Mouse (Mus musculus) midbrain, embryonic 15.5 days (tissue): ENCODE measurements at regions not wholly inside any gene's neighbourhood (a gene's known extent, or its start where the extent isn't known, plus 50 kb on each side); places are given as distances from the start of the nearest gene placed in this dataset.
A peak's percentile ranks its signal among the peaks of the same experiment; 100 is the strongest.

Source experiments
- ATAC-seq: fragments of 200-750 bp; cut with Nextera tagmentation; replicated peaks from 2 replicates; pipeline ENCODE4 v1.8.0; 2017; ENCODE audit warnings: moderate TSS enrichment
- H3K27ac ChIP-seq: fragments of 300-500 bp; sonication (generic); 2 replicates; pipeline ENCODE4 v1.5.1; 2015; ENCODE audit warnings: mild to moderate bottlenecking, inconsistent platforms
- H3K27me3 ChIP-seq: fragments of 300-500 bp; sonication (generic); replicated peaks from 2 replicates; pipeline ENCODE4 v1.6.1; 2015; ENCODE audit warnings: inconsistent platforms
- H3K36me3 ChIP-seq: fragments of 300-500 bp; sonication (generic); replicated peaks from 2 replicates; pipeline ENCODE4 v1.6.1; 2015; ENCODE audit warnings: inconsistent platforms
- H3K4me1 ChIP-seq: fragments of 300-500 bp; sonication (generic); 2 replicates; pipeline ENCODE4 v1.6.1; 2015; ENCODE audit warnings: inconsistent platforms
- H3K4me2 ChIP-seq: fragments of 300-500 bp; sonication (generic); 2 replicates; pipeline ENCODE4 v1.6.1; 2015; ENCODE audit warnings: inconsistent platforms, mild to moderate bottlenecking, moderate library complexity
- H3K4me3 ChIP-seq: fragments of 300-500 bp; sonication (generic); 2 replicates; pipeline ENCODE4 v1.5.1; 2015; ENCODE audit warnings: mild to moderate bottlenecking, inconsistent platforms
- H3K9ac ChIP-seq: fragments of 300-500 bp; sonication (generic); 2 replicates; pipeline ENCODE4 v1.6.1; 2015; ENCODE audit warnings: mild to moderate bottlenecking, inconsistent platforms
- H3K9me3 ChIP-seq: fragments of 300-500 bp; sonication (generic); 2 replicates; pipeline ENCODE4 v1.6.1; 2016; ENCODE audit warnings: inconsistent platforms
- WGBS: fragments of 180-500 bp; shearing (Covaris S2); methylation state at CpG from one replicate; pipeline ENCODE4 v1.1.7; 2015; ENCODE audit warnings: mixed read lengths; 5-methylcytosine and 5-hydroxymethylcytosine counted together

DNA sequence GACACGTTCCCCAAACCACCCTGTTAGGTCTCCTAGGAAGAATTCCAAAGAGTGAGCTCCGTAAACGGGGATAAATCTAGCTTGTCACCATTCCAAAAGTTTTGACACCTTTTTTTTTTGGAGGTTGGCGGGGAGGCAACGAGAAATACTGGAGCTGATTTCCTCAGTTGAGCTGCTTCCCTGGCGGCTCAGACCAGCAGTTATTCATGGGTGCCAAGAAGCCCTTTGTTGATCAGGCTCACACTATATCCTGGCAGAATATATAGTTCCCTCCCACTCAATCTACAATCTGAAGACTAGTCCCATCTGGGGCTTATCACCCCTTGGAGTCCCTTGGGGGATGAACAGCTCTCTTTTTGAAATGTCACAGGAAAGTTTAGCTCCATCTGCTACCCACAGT lies 77.5 kb upstream of the Tiam2 start:
- Histone ChIP-seq H3K27ac (peak overlapping the region; percentile 35; the same call in 1 of the 2 replicates), H3K4me3 (no peak overlapping the region), H3K9ac (no peak overlapping the region), H3K9me3 (no peaks in the 10 kb centered on the region), H3K4me2 (no peak overlapping the region), H3K36me3 (no peaks in the 10 kb centered on the region), H3K27me3 (no peaks in the 10 kb centered on the region), H3K4me1 (peaks cover 47% of the 10 kb centered on the region)
- no peak for ATAC-seq
- 66% methylated on average over 6 of the region's 6 CpGs for WGBS

DNA sequence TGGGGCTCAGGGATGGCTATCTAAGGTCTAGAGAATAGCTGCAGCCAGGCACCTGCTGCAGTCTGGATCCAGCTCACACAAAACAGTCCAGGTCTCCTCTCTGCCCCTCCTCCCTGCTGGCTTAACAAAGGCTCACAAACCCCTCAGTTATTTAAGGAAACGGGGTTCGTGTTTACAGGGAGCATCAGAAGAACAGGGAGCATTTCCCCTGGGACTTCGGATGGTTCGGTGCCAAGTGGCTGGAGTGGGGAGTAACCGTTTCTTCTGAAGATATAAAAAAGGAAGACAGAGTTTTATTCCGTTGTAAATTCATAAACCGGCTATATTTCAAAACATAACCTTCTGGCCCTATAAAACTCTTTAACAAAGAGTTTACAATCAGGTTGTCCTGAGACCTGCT lies 77.1 kb upstream of the Tiam2 start:
- WGBS = 63% methylated on average over 7 of the region's 7 CpGs

DNA sequence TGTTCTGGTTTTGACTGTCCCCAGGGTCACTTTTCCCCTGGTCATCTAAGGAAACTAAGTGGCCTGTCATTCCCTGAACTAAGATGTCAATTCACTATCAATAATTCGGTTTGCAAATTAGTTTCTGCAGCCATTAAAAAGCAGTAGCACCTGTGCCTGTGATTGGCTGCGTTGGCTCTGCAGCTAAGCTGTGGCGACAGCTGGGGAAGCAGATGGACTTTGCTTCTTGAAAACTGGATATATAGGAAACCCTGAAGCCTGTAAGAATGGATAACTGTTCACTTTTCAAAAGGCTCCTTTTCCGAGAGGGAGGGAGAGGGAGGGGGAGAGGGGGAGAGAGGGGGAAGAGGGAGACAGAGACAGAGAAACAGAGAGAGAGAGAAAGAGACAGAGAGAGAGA lies 75.2 kb upstream of the Tiam2 start:
- 49% methylated on average over 4 of the region's 4 CpGs for WGBS
- no peak overlapping the region for H3K27ac ChIP-seq
- no peak overlapping the region for H3K4me3 ChIP-seq
- peaks cover 29% of the 10 kb centered on the region for H3K4me1 ChIP-seq
- no peak overlapping the region for H3K9ac ChIP-seq
- ATAC-seq = no peak
- H3K9me3 ChIP-seq = no peaks in the 10 kb centered on the region
- no peaks in the 10 kb centered on the region for H3K27me3 ChIP-seq
- H3K36me3 ChIP-seq = no peaks in the 10 kb centered on the region
- no peak overlapping the region for H3K4me2 ChIP-seq

More for the DNA sequence above, 77.1 kb upstream of the Tiam2 start:
- 0 out of 2 replicates have a peak overlapping the region, but pooled peaks have one; percentile 35 for H3K27ac ChIP-seq
- H3K9me3 ChIP-seq = no peaks in the 10 kb centered on the region
- H3K36me3 ChIP-seq = no peaks in the 10 kb centered on the region
- no peak for ATAC-seq
- H3K27me3 ChIP-seq = no peaks in the 10 kb centered on the region
- no peak overlapping the region for H3K4me3 ChIP-seq
- H3K4me1 ChIP-seq = peaks cover 46% of the 10 kb centered on the region
- H3K4me2 ChIP-seq = no peak overlapping the region
- no peak overlapping the region for H3K9ac ChIP-seq

DNA sequence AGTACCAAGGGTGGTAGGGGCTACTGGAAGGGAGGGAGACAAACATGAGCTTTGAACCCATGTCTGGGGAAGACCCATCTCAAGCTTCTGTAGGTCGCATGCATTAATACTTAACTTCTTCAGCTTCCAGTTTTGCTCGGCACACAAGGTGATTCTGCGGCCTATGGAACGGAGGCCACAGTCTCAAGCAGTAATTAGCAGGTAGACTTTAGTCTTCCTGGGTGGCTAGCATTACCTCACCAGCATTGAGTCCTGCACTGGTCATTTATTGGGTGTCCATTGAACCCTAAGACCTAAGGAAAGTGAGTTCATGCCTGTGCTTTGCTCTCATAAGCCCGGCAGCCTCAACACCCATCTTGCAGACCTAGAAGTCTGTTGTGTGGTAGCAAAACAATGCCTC lies 74.4 kb upstream of the Tiam2 start:
- Histone ChIP-seq H3K4me1 (peaks cover 21% of the 10 kb centered on the region), H3K4me3 (no peak overlapping the region), H3K27me3 (no peaks in the 10 kb centered on the region), H3K36me3 (no peaks in the 10 kb centered on the region), H3K4me2 (no peak overlapping the region), H3K27ac (no peak overlapping the region), H3K9me3 (no peaks in the 10 kb centered on the region), H3K9ac (no peak overlapping the region)
- ATAC-seq = no peak
- WGBS = 92% methylated on average over 5 of the region's 5 CpGs

DNA sequence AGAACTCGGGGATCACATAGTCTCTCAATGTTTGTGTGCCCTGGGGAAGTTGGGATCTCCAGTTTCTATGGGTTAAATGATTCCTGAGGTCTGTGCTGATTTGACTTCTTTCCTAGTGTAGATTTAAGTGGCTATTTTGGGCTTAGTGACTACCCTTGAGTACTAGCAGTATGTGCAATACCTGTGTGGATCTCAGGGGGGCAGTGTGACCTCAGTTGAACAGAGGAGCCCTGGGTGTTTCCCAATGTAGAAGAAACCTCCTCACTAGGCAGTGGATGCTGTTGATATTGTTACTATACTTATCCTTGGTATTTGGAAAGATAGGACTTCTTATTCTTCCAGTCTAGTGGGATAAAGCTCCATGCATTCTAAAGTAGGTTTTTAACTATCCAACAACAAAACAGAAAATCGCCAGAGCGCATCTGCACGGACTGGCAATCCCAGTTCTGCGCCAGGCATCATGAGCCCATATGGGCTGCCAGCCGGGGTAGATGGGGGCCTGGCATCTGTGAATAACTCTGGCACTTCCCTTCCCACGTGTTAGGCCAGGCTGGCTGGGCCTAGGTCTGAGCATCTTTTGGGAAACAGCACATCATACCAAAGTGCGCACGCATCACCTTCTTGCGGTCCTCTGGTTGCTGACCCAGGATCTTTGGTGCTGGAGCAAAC lies 72.7 kb upstream of the Tiam2 start:
- H3K27me3 ChIP-seq = no peaks in the 10 kb centered on the region
- H3K9ac ChIP-seq = no peak overlapping the region
- no peak overlapping the region for H3K27ac ChIP-seq
- no peak overlapping the region for H3K4me3 ChIP-seq
- WGBS = 86% methylated on average over 10 of the region's 10 CpGs
- no peak for ATAC-seq
- H3K36me3 ChIP-seq = no peaks in the 10 kb centered on the region
- H3K4me2 ChIP-seq = no peak overlapping the region
- no peaks in the 10 kb centered on the region for H3K9me3 ChIP-seq
- peaks cover 14% of the 10 kb centered on the region for H3K4me1 ChIP-seq

DNA sequence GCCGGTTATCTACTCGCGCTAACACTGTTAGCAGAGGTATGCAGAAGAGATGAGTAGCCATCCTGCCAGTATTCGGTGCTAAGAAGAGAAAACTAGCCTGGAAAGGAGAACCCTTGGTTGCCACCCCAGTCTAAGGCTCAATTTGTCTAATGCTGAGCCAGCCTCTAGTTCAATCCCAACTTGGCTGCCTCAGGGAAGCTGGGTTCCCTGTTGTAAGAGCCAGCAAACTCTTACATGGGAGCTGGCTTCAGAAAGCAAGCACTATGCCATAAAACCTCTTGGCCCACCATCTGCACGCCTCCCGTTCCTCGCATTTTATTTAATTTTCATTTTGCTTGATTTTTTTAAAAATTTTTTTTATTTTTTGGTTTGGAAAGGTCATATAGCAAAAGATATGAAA lies 69.6 kb upstream of the Tiam2 start:
- Histone ChIP-seq H3K4me1 (peaks cover 3% of the 10 kb centered on the region; the same call in 1 of the 2 replicates), H3K36me3 (no peaks in the 10 kb centered on the region), H3K9me3 (no peaks in the 10 kb centered on the region), H3K4me2 (no peak overlapping the region), H3K27ac (no peak overlapping the region), H3K9ac (no peak overlapping the region), H3K4me3 (no peak overlapping the region), H3K27me3 (no peaks in the 10 kb centered on the region)
- ATAC-seq = no peak
- 95% methylated on average over 7 of the region's 7 CpGs for WGBS

DNA sequence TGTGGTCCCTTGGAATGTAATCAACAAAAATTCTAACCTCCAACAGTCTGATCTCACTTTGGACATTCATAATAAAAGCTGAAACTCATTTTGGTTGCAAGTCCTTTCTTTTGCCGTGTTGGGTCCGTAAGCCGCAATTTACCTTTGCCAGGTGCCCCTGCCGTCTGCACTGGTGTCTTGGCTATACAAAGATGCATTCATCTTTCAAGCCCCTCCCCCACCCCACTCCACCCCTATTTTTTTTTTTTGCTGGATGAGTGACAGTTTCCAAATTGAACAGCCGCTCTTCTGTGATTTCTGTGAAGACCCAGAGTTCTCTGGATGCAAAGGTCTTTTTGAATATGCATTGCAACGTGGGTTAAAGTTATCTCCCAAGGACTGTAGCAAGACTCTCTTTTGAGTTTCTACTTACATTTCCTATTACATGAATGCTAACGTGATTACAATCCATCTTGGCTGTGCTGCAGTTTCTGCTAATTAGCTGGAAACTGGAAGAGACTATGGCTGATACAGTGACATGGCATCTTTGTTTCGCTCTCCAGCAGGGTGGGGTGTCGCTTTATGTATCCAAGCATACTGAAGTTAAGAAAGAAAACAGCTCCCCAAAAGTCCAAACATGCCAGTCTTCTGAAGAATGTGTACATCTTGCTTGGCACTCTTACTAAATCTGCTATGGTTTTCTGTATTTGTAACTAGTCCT lies 67.4 kb upstream of the Tiam2 start:
- Histone ChIP-seq H3K27me3 (no peaks in the 10 kb centered on the region), H3K9me3 (no peaks in the 10 kb centered on the region), H3K9ac (no peak overlapping the region), H3K4me3 (no peak overlapping the region), H3K36me3 (no peaks in the 10 kb centered on the region), H3K4me1 (peaks cover 3% of the 10 kb centered on the region; the same call in 1 of the 2 replicates), H3K27ac (no peak overlapping the region), H3K4me2 (no peak overlapping the region)
- WGBS = 69% methylated on average over 9 of the region's 9 CpGs
- ATAC-seq = no peak

DNA sequence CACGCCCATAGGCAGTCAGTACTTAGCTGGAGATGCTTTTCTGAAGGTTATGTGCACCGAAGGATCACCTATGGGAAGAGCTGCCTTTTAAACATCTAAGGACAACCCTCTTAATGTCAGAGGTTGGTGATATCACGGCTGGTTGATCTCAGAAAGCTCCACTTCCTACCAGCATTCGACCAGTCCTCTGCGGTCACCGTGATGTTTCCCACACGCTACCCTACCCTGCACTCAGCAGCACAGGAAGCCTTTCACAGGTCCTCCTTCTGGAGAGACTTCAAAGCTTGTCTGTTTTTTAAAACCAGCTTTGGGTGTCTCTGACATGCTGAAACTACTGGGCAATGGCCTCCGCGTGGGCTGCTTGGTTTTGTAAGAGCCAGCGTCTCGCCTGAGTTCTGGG lies 65.6 kb upstream of the Tiam2 start:
- Histone ChIP-seq H3K9me3 (no peaks in the 10 kb centered on the region), H3K4me3 (no peak overlapping the region), H3K36me3 (no peaks in the 10 kb centered on the region), H3K4me2 (no peak overlapping the region), H3K4me1 (peaks cover 3% of the 10 kb centered on the region; the same call in 1 of the 2 replicates), H3K27me3 (no peaks in the 10 kb centered on the region), H3K27ac (no peak overlapping the region), H3K9ac (no peak overlapping the region)
- WGBS = 88% methylated on average over 11 of the region's 11 CpGs
- no peak for ATAC-seq

DNA sequence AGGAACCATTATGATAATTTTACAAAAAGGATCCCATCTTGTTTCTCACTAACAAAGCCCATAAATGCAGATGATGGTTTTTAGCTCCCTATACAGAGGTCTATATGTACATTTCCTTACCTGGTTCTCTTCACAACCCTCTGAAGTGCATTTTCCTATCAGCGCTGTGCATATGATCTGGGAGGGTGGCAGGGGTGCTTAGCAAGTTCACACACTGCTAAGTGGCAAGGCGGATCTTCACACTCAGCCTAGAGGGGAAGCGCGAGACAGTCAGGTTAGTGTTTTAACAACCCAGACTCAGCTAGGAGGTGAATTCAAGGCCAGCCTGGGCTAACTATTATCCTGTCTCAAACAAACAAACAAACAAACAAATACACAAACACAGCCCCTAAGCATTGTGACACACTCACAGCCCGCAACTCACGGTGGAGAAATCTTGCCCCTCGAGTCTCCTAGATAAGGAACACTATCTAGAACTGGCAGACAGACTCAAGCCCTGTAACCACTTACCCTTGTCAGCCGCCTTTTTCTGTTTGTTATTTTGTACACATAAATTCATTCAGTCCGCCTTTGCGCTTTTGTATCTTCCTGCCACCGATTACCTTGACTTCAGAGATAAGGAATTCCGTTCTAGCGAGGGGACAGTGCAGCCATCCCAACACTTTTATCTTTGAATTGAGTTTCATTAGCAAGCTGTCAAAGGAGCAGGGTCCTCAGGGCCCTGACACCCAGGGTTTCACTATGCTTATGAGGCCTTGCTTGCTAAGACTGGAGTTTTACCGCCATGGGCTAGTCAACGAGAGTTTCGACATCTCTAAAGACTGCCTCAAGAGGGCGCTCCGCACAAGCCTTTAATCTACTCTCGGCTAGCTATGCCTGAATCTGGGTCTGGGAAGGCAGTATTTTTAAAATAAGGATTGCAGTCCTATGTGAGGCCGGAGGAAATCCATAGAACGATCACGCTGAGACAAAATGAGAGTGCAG lies 53.0 kb upstream of the Tiam2 start:
- ATAC-seq = peak; percentile 75
- no peak overlapping the region for H3K27ac ChIP-seq
- H3K4me1 ChIP-seq = peaks cover 14% of the 10 kb centered on the region
- H3K9ac ChIP-seq = no peak overlapping the region
- H3K36me3 ChIP-seq = no peaks in the 10 kb centered on the region
- 42% methylated on average over 22 of the region's 22 CpGs for WGBS
- no peak overlapping the region for H3K4me2 ChIP-seq
- no peak overlapping the region for H3K4me3 ChIP-seq
- H3K9me3 ChIP-seq = no peaks in the 10 kb centered on the region
- no peaks in the 10 kb centered on the region for H3K27me3 ChIP-seq

DNA sequence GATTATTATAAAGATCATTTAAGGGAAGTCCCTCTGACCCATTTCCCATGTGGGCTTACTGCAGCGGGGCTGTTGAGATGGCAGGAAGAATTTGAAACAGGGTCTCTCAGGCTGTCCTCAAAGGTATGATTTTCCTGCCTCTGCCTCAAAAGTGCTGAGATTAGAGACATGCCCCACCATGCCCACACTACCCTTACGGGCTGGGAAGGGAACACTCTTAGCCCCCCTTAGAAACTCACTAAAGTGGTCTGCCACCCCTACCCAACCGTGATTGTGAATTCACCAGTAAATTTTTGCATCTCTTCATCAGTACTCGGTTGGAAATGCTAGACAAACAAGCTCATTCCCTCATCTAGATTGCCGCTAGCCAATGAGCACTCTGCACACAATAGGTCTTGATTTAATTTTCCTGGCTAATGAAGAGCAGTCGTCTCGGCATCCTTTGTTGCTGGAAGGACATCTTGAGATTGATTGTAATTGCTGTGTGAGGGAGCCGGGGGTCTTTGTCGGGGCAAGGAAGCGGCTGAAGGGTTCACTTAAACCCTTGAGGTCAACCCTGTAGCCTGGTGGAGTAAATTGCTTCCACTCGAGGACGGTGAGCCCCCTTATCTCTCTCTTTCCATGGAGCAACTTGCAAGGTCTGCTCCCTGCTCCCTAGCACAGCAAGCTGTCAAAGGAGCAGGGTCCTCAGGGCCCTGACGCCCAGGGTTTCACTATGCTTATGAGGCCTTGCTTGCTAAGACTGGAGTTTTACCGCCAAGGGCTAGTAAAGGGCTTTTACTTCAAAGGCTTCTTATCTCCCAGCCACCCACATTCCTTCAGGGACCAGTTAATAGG lies 51.7 kb upstream of the Tiam2 start:
- WGBS = 11% methylated on average over 14 of the region's 14 CpGs
- Histone ChIP-seq H3K4me2 (no peak overlapping the region), H3K4me1 (peaks cover 14% of the 10 kb centered on the region), H3K36me3 (no peaks in the 10 kb centered on the region), H3K9me3 (no peaks in the 10 kb centered on the region), H3K27me3 (no peaks in the 10 kb centered on the region), H3K27ac (peak overlapping the region; percentile 57), H3K9ac (no peak overlapping the region), H3K4me3 (no peak overlapping the region)
- peak; percentile 69 for ATAC-seq
